Mouse (Mus musculus) limb, embryonic 14.5 days (tissue): ENCODE measurements around the gene Ddc. TPM values are rescaled to one million over a fixed set of nuclear protein-coding genes. Genes with fewer than 3 reads are reported as not detected.

Experiments
- ATAC-seq: fragments of 200-750 bp; cut with Nextera tagmentation; 2 replicates; pipeline ENCODE4 v1.8.0; 2017; ENCODE audit warnings: low read depth, moderate number of reproducible peaks, moderate TSS enrichment; ENCODE audit not compliant: low FRiP score
- DNase-seq: peaks from one replicate; pipeline ENCODE4 v3.0.0-alpha.2; 2015; ENCODE audit warnings: low spot score
- H3K27ac ChIP-seq: fragments of 300-500 bp; sonication (generic); replicated peaks from 2 replicates; pipeline ENCODE4 v1.5.1; 2014; ENCODE audit warnings: low read depth, mild to moderate bottlenecking, low read length, moderate library complexity, mixed read lengths
- H3K27me3 ChIP-seq: fragments of 300-500 bp; sonication (generic); 2 replicates; pipeline ENCODE4 v1.6.1; 2014; ENCODE audit warnings: low read length, mixed read lengths; ENCODE audit not compliant: control insufficient read depth, insufficient read depth
- H3K36me3 ChIP-seq: fragments of 300-500 bp; sonication (generic); 2 replicates; pipeline ENCODE4 v1.6.1; 2014; ENCODE audit warnings: mild to moderate bottlenecking, low read length, moderate library complexity, mixed read lengths; ENCODE audit not compliant: control insufficient read depth, insufficient read depth
- H3K4me1 ChIP-seq: fragments of 300-500 bp; sonication (generic); 2 replicates; pipeline ENCODE4 v1.6.1; 2014; ENCODE audit warnings: antibody characterized with exemption, low read length, mixed read lengths; ENCODE audit not compliant: control insufficient read depth, insufficient read depth
- H3K4me2 ChIP-seq: fragments of 300-500 bp; sonication (generic); replicated peaks from 2 replicates; pipeline ENCODE4 v1.6.1; 2014; ENCODE audit warnings: low read depth, mild to moderate bottlenecking, low read length, moderate library complexity; ENCODE audit not compliant: severe bottlenecking
- H3K4me3 ChIP-seq: fragments of 300-500 bp; sonication (generic); replicated peaks from 2 replicates; pipeline ENCODE4 v1.5.1; 2014; ENCODE audit warnings: low read length
- H3K9ac ChIP-seq: fragments of 300-500 bp; sonication (generic); 2 replicates; pipeline ENCODE4 v1.6.1; 2014; ENCODE audit warnings: mild to moderate bottlenecking, low read depth, low read length, moderate library complexity; ENCODE audit not compliant: severe bottlenecking
- H3K9me3 ChIP-seq: fragments of 300-500 bp; sonication (generic); 2 replicates; pipeline ENCODE4 v1.6.1; 2016; ENCODE audit warnings: low read length; ENCODE audit not compliant: control insufficient read depth
- POLR2A ChIP-seq: fragments of 200-500 bp; IDR thresholded peaks from 2 replicates; pipeline ENCODE4 v1.8.0; 2012; ENCODE audit warnings: inconsistent platforms, mild to moderate bottlenecking, moderate library complexity, borderline replicate concordance; ENCODE audit not compliant: insufficient read depth, insufficient read length; ENCODE audit errors: extremely low read depth
- WGBS: fragments of 180-500 bp; shearing (Covaris S2); extraction: QIAGEN DNeasy Blood & Tissue Kit; methylation state at CpG from one replicate; pipeline ENCODE4 v1.1.7; 2014; 5-methylcytosine and 5-hydroxymethylcytosine counted together
- polyA plus RNA-seq, 2 experiments: library from polyadenylated mRNA; depleted of rRNA in 1 of 2; stranded (reverse) in 1 of 2; unstranded in 1 of 2; fragments of >200 nt; fragmentation: Nextera tagmentation in 1 of 2; extraction: Ambion mirVana in 1 of 2; gene quantifications; 2 replicates each; pipeline versions ENCODE4 v1.2.1 to v1.2.3; 2012 to 2014

Gene Ddc
- polyA plus RNA-seq (2012; rRNA removed) (10.9 and 12.6 TPM in 2 replicates), polyA plus RNA-seq (2014; fragmentation: Nextera tagmentation; extraction: Ambion mirVana) (16.5 and 20.7 TPM in 2 replicates)

DNA sequence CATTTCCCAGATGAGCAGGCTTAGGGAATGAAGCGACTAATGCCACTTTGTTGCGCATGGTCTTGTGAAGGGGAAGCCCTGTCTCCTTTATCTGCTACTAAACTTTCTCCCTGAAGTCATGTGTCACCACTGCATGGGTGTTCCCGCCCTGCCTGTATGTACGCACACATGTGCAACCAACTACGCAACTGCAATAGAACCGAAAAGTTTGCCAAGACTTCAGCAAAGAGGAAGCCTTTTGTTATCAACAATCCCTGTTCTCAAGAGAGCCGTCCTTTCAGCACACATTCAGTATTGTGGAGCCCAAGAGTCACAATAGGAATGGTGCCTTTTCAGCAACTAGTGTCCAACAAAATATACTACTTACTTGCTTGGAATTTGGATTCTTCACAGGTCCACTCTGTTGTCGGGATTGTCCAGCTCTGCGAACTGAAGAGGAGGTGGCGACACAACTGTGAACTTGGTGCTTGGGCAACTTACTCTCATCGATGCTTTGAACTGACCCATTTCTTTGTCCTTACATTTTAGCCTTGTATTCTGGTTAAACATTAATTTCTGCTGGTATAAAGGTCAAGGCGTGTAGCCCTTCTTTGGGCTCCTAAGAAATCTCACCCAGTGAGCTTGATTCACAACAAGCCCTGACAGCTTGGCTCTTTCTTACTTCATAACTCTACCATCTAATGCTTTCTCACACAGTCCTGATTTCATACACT lies at the start of gene Ddc:
TSS of gene Ddc (minus strand) at position 500 of the 713 bp plus-strand sequence.
- Histone ChIP-seq H3K27ac (no peak within 1 kb of the TSS), H3K27me3 (no peaks in the 10 kb centered on the region), H3K9me3 (no peaks in the 10 kb centered on the region), H3K36me3 (no peaks in the 10 kb centered on the region), H3K4me1 (no peaks in the 10 kb centered on the region), H3K9ac (no peak within 1 kb of the TSS), H3K4me3 (no peak within 1 kb of the TSS), H3K4me2 (no peak within 1 kb of the TSS)
- WGBS: 89% methylated on average over 12 of the region's 12 CpGs
- TF ChIP-seq POLR2A: no peak
- no peak for DNase-seq
- no peak for ATAC-seq

DNA sequence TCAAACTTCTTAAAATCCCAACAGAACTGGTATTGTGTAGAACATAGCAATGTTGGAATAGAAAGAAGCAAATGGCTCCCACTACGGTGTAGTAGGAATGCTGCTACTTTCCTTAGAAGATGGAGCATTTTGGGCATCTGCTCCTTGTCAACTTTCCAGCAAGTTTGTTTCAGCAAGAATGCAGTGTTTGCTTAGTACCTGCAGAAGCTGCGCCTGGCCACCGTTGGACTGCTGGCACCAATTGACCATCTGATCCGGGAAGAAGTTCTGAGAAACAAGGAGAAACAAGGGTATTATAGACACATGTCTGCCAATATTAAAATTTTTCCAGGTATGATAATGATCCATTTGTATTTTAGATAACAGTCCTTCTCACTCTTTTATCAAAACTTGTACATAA lies 47.8 kb upstream of the Ddc start:
- Histone ChIP-seq H3K27ac (no peak overlapping the region), H3K4me1 (peaks cover 37% of the 10 kb centered on the region), H3K9me3 (no peaks in the 10 kb centered on the region), H3K4me3 (no peak overlapping the region), H3K36me3 (peaks cover 69% of the 10 kb centered on the region), H3K9ac (no peak overlapping the region), H3K27me3 (no peaks in the 10 kb centered on the region), H3K4me2 (no peak overlapping the region)
- TF ChIP-seq POLR2A: no peak
- WGBS: 92% methylated on average over 4 of the region's 4 CpGs
- DNase-seq: no peak
- no peak for ATAC-seq

DNA sequence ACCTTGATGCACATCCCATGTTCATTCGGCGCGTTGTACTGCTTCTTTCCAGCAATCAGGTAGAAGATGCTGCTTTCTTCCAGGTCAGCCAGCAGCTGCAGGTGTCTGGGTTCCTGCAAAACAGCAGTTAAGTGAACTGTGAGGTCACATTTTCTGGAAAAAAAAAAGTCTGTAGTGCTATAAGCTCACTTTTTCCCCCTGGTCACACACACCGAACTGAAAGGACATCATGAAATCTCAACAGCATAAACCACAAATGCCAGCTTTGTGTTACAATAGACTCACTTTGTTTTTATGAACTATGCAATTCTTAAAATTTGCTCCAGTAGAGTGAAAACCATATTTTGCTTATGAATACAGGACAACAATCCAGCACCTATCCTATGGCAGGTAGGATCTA lies 46.9 kb upstream of the Ddc start:
- Histone ChIP-seq H3K27ac (no peak overlapping the region; the same call in 1 of the 2 replicates), H3K9ac (no peak overlapping the region), H3K4me1 (peaks cover 30% of the 10 kb centered on the region), H3K4me2 (no peak overlapping the region), H3K27me3 (no peaks in the 10 kb centered on the region), H3K36me3 (peaks cover 68% of the 10 kb centered on the region), H3K9me3 (no peaks in the 10 kb centered on the region), H3K4me3 (no peak overlapping the region)
- WGBS: 84% methylated on average over 4 of the region's 4 CpGs
- DNase-seq (no peak), ATAC-seq (no peak)
- TF ChIP-seq POLR2A: no peak

DNA sequence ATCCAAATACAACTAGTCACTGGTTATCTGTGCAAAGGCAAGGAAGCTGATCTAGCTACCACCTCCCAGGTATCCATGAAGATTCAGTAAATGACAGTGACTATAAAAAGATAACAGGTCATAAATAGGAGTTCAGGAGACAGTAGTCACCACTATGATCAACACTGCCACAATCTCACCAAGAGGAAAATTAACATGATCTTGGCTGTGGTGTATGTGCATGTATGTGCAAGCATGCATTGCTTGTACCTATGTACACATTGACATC lies 46.1 kb upstream of the Ddc start:
- DNase-seq (no peak), ATAC-seq (no peak)
- Histone ChIP-seq H3K4me3 (no peak overlapping the region), H3K27me3 (no peaks in the 10 kb centered on the region), H3K36me3 (peaks cover 70% of the 10 kb centered on the region), H3K4me2 (no peak overlapping the region), H3K4me1 (peaks cover 24% of the 10 kb centered on the region), H3K27ac (no peak overlapping the region; the same call in 1 of the 2 replicates), H3K9me3 (no peaks in the 10 kb centered on the region), H3K9ac (no peak overlapping the region)
- TF ChIP-seq POLR2A: no peak

DNA sequence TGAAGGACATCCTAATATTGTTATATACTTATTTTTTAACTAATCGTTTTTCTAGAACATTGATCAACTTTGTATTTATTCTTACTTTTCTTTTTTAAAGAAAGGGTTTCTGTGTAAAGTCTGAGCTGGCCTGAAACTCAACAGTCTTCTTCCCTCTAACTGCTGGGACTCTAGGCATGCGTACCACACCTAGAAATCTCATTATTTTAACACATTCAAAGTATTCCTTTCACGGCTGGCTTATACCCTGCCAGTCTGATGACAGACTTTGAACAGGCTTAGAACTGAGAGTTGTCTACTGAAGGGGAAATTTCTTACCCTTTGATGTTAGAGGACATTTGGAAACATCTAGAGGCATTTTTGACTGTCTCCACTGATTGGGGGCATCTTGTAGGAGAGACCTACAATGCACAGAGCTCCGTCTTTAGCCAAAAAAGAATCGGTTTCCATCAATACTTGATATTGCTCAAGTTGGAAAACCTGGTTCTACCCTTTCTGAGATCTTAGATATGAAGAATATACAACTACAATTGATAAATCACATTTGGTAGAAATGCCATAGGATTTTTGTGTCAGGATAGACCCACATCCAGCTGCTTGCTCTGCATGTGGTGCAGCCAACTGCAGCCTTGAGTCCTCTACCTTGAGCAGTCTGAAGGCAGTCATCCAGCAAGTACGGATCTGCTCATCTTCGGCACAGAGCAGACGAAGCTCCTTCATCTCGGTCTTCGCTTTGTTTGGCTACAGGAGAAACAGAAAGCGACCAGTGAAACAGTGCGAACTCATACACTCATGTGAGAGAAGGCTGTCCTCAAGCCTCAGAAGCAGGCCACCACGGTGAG lies 45.5 kb upstream of the Ddc start:
- TF ChIP-seq POLR2A: no peak
- no peak for DNase-seq
- ATAC-seq: no peak
- Histone ChIP-seq H3K27ac (peak overlapping the region; percentile 9; the same call in 1 of the 2 replicates), H3K9me3 (no peaks in the 10 kb centered on the region), H3K9ac (no peak overlapping the region), H3K36me3 (peaks cover 72% of the 10 kb centered on the region), H3K4me2 (no peak overlapping the region), H3K27me3 (no peaks in the 10 kb centered on the region), H3K4me3 (no peak overlapping the region), H3K4me1 (peaks cover 19% of the 10 kb centered on the region)
- 88% methylated on average over 13 of the region's 13 CpGs for WGBS
